Mouse (Mus musculus): ENCODE results near the gene Trp53bp1.
A peak's percentile ranks its signal among the peaks of the same experiment; 100 is the strongest.

The Trp53bp1 gene

GRCm38 (mm10) chr2:121271236-121271927, at the start of gene Trp53bp1:
Trp53bp1 (minus strand) TSS chr2:121271407.
- peak; percentile 91 to 94 for DNase-seq (ENCODE audit: low spot score in 2 of 2)

DNA sequence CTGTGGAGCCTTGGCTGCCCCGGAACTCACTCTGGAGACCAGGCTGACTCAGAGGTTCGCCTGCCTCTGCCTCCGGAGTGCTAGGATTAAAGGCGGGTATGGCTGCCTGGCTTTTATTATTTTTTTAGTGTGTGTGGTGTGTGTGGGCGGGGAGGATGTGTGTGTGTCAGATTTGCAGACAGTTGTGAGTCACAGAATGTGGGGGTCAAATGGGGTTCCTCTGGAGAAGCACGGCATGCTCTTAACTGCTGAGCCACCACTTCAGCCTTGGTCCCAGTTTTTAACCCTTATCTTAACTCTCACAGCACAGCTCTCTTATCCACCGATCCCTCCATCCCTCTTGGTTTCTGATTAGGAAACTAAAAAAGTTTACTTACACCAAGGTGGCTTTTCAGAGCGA, 45.1 kb upstream of the Trp53bp1 start:
- DNase-seq (ENCODE audit: low spot score in 2 of 2), result no peak

DNA sequence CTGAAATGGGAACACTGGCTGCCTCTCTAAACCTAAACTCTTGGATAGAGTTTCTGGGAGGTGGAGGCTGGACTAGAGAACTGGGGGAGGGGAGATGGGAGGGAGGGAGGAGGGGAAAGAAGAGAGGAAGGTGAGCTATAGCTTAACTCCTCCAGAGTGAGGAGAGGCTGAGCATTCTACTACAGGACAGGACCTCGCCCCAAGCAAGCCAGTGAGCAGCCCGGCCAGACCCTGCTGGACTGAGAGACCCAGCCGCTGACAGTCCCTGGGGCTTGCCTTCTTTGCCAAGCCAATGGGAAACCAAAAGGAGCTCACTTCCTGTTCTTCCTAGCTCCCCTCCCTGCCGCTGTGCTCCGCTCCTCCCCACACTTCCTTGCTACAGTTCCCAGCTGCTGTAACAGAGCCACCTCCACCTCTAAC, 37.8 kb upstream of the Trp53bp1 start:
- DNase-seq (ENCODE audit: low spot score in 2 of 2), result no peak

GRCm38 (mm10) chr2:121300036-121300435, 28.8 kb upstream of the Trp53bp1 start:
- DNase-seq (ENCODE audit: low spot score in 2 of 2), result no peak

DNA sequence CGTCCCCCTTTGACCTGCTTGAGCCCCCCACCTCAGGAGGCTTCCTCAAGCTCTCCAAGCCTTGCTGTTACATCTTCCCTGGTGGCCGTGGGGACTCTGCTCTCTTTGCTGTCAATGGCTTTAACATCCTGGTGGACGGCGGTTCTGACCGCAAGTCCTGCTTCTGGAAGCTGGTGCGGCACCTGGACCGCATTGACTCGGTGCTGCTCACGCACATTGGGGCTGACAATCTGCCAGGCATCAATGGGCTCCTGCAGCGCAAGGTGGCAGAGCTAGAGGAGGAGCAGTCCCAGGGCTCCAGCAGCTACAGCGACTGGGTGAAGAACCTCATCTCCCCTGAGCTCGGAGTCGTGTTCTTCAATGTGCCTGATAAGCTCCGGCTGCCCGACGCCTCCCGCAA, 28.3 kb upstream of the Trp53bp1 start:
- no peak for DNase-seq (ENCODE audit: low spot score in 2 of 2)

DNA sequence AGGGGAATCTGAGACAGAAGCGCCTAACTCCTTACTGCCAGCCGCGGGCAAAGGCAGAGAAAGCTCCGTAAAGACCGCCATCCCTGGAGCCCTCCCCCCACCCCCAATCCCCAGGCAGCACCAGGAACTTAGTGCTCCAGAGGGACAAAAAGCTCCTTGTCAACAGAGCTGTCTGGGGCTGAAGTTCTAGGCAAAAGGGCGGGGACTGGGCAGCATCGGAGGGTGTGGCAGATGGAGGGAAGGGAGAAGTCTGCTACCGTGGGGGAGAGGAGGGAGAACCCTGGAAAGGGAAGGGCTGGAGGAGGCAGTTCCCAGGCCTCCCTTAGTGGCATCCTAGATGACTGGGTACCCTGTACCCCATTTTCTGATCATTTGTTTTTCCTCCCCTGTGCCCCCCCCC, 26.9 kb upstream of the Trp53bp1 start:
- DNase-seq (ENCODE audit: low spot score in 2 of 2), result no peak

DNA sequence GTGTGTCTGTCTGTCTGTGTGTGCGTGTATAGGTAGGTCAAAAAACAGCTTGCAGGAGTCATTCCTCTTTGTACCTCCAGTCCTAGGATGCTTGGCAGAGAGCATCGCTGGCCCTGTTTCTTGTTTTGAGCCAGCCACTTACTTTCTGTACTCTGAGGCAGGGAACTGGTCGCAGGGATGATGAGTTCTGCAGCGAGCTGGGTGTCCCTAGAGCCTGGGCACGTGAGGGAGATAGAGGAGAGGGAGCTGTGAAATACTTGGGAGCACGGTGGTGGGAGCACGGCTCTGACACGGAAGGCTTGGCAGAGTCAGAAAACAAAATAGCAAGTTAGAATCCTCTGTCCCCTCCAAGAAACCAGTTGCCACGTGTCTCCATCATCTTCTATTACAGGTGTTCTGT, 26.5 kb upstream of the Trp53bp1 start:
- no peak for DNase-seq (ENCODE audit: low spot score in 2 of 2)

DNA sequence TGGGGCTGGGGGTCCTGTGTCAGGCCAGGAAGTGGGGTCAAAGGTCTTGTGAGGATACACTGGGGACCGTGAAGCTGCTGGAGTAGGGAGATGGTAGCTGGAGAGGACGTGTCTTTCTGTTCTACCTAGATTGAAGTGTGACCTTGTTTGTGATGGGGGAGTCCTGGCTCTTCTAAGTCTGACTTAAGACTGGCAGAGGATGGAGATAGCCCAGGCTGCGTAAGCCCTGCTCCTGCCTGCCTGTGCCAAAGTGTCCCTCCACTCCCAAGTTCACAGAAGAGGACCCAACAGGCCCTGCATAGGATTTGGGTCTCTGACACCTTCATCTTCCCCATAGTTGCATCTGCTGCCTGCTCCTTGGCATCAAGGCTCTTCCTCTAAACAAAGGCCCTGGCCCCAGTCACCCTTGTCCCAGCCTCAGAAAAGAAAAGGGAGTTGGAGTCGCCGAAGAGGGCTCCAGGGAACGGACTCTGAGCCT, 25.6 kb upstream of the Trp53bp1 start:
- DNase-seq (ENCODE audit: low spot score in 2 of 2), result no peak

DNA sequence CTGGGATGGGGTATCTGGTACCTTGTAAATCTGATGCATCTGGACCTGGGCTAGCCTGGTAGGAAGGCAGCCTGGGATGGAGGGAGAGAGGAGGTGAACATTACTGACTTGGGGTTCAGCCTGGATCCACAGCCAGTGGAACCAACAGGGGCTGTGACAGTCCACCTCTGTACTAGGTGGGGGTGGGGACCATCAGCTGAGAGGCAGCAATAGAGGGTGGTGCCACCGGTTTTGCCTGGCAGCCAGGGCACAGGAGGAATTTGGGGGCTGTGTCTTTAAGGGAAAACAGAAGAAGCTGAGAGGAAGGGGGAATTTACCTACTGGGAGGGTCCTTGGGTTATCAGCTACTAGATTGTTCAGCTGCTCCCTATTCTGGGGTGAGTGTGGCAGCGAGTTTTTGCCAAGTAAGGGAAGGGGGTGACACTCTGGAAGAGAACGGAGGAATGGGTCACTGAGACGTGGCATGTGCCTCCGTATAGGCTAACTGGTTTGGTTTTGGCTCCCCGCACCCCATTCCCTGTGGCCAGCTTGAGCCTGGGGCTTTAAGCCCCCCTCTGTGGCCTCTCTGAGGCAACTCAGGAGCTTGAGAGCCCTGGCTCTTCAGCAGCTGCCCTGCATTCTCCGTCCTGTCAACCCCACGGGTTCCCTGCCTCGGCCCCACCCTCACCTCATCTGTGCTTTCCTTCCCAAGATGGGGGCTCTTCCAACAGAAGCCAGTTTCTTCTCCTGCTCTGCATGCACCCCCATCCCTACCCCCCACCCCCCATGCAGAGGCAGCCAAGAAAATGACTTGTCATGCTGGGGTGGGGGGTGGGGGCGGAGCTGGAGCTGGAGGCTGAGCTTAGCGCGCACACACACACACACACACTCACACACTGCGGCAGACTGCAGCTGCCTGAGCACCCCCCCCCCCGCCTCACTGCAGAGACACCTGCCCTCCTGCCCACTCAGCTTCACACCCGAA, 24.7 kb upstream of the Trp53bp1 start:
- no peak for DNase-seq (ENCODE audit: low spot score in 2 of 2)

- DNase-seq (ENCODE audit: low spot score in 2 of 2), result no peak
Observed at GRCm38 (mm10) chr2:121294753-121295607, 23.8 kb upstream of the Trp53bp1 start.

GRCm38 (mm10) chr2:121294182-121294581, 23.0 kb upstream of the Trp53bp1 start:
- no peak for DNase-seq (ENCODE audit: low spot score in 2 of 2)

- DNase-seq (ENCODE audit: low spot score in 2 of 2), result no peak
Observed at GRCm38 (mm10) chr2:121292316-121293013, 21.3 kb upstream of the Trp53bp1 start.

DNA sequence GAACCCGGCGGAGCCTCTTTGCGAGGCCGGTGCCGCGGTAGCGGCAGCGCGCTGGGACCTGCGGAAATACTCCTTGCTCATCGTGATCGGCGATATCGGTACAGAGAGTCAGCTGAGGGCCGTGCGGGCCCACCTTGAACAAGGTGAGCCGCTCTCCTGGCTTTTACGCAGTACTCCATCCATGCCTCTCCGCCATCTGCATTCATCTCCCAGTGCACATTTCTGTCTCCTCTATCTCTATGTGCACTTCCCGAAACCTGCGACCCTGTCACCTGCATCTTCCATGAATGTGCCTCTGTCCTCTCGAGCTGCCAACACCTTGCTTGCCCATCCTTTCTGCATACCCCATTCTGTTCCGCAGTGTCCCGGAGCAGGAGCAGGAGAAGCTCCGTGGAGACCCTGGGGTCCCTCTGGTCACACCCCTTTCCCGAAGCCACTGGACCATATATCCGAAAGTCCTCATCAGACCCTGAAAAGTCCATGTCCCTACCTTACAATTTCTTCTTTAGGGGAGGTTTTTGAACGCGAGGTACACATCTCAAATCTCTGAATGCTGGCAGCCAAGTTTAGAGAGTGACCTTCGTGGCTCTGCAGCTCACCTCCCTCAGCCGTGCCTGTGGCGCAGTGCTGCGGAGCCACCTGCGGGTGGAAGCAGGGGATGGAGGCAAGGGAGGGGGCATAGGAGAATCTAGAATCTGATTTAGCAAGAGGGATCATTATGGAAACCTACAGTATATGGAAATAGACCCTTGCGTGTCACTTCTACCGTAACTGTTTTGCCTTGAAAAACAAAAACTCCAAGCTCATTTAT, 18.7 kb upstream of the Trp53bp1 start:
- no peak for DNase-seq (ENCODE audit: low spot score in 2 of 2)

DNA sequence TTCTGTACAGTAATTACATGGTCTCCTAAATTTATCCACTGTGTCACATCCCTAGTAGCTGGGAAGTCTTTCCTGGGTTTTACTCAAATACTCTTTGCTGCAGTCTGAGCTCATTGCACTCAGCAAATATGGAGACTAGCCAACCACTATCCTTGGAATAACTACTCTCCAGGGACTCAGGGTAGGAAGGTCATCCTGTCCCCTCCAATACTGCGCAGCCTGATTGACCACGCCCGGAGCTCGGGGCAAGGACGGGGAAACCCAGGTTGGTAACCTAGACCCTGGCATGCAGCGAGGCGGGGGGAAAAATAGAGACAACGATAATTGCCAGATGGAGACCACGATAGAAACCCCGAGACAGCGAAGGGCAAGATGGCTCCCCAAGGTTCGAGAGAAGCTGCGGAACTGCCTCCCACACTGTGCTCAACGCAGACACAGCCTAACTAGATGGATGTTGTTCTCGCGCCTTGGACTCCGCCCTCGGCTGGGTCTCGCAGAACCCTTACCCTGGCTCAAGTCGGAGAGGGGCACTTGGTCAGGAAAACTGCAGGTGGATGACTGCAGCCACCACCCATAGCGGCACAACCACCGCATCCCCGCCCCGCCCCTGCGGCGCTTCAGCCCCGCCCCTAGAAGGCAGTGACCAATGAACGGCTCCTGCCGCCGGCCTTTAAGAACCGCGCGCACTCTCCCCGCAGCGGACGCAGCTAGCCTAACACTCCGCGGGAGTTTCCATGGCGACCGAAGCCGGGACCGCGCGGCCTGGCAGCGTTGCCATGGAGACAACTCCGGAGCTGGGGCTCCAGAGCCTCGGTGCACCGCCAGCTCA, 17.9 kb upstream of the Trp53bp1 start, which contains the start of gene Map1a:
Gene Map1a (plus strand): TSS at position 700 of the 829 bp plus-strand sequence.
- DNase-seq (ENCODE audit: low spot score in 2 of 2), result peak; percentile 86

GRCm38 (mm10) chr2:121287850-121288249, 16.6 kb upstream of the Trp53bp1 start:
- no peak for DNase-seq (ENCODE audit: low spot score in 2 of 2)

- DNase-seq (ENCODE audit: low spot score in 2 of 2), result no peak
Observed at GRCm38 (mm10) chr2:121271928-121272516, 815 bp upstream of the Trp53bp1 start.

GRCm38 (mm10) chr2:121270521-121271235, 529 bp downstream of the Trp53bp1 start:
- DNase-seq (ENCODE audit: low spot score in 2 of 2), result peak in 1 of 2 experiments; percentile 13

GRCm38 (mm10) chr2:121268446-121268845, 2.8 kb downstream of the Trp53bp1 start:
- no peak for DNase-seq (ENCODE audit: low spot score in 2 of 2)
